ENCODE assay signal across 8 mouse cellular contexts in genomic region chr6:88788219-88788618, GRCm38 (mm10). TPM values are rescaled to one million over a fixed set of nuclear protein-coding genes. Genes with fewer than 3 reads are reported as not detected.
A peak's percentile ranks its signal among the peaks of the same experiment; 100 is the strongest.
DNase-seq lines count a peak whose midpoint lies in the region; ATAC-seq lines count a peak whose summit lies in the region.
"Had no signal": no experiment of that assay in that cellular context is flagged by ENCODE, and none has a peak within 500 bp of the region (broad histone marks: within the 10 kb centered on the region; RNA-seq: fewer than 3 reads in every experiment).

No protein-coding gene starts in this region.

- WGBS in midbrain, embryonic 12.5 days = 81% methylated on average over 11 of the region's 11 CpGs
- 45% methylated on average over 11 of the region's 11 CpGs for WGBS in midbrain, embryonic 16.5 days
- 54% methylated on average over 11 of the region's 11 CpGs for WGBS in hindbrain, embryonic 14.5 days
- WGBS in stomach, embryonic 16.5 days = 66% methylated on average over 11 of the region's 11 CpGs

- no peak overlapping the region for H3K27ac ChIP-seq in midbrain, embryonic 12.5 days (replicated peaks)
- H3K27ac ChIP-seq in midbrain, embryonic 16.5 days (ENCODE audit: low read length) = no peak overlapping the region
- H3K27ac ChIP-seq in hindbrain, embryonic 14.5 days = no peak overlapping the region; the same call in 1 of the 2 replicates
- peak overlapping the region; percentile 82 for H3K27ac ChIP-seq in stomach, embryonic 16.5 days (ENCODE audit: low read length)

- H3K9ac ChIP-seq in midbrain, embryonic 12.5 days (replicated peaks) = no peak overlapping the region
- no peak overlapping the region for H3K9ac ChIP-seq in midbrain, embryonic 16.5 days (ENCODE audit: low read depth, low read length)
- no peak overlapping the region for H3K9ac ChIP-seq in hindbrain, embryonic 14.5 days
- 0 out of 2 replicates have a peak overlapping the region, but pooled peaks have one; percentile 35 for H3K9ac ChIP-seq in stomach, embryonic 16.5 days (ENCODE audit: low read length)

- no peaks in the 10 kb centered on the region for H3K9me3 ChIP-seq in midbrain, embryonic 12.5 days
- no peaks in the 10 kb centered on the region for H3K9me3 ChIP-seq in midbrain, embryonic 16.5 days (replicated peaks; ENCODE audit: control insufficient read depth, low read length, poor library complexity, severe bottlenecking)
- H3K9me3 ChIP-seq in hindbrain, embryonic 14.5 days (ENCODE audit: control insufficient read depth, low read length) = no peaks in the 10 kb centered on the region
- H3K9me3 ChIP-seq in stomach, embryonic 16.5 days (replicated peaks; ENCODE audit: control insufficient read depth, low read length) = no peaks in the 10 kb centered on the region

- 0 out of 2 replicates have a peak, but pooled peaks cover 7% of the 10 kb centered on the region for H3K27me3 ChIP-seq in midbrain, embryonic 12.5 days
- H3K27me3 ChIP-seq in midbrain, embryonic 16.5 days (ENCODE audit: control insufficient read depth, insufficient read depth, low read depth, low read length) = no peaks in the 10 kb centered on the region
- H3K27me3 ChIP-seq in hindbrain, embryonic 14.5 days (ENCODE audit: control insufficient read depth, insufficient read depth, low read length) = no peaks in the 10 kb centered on the region
- no peaks in the 10 kb centered on the region for H3K27me3 ChIP-seq in stomach, embryonic 16.5 days (ENCODE audit: control insufficient read depth, insufficient read depth, low read length)

- DNase-seq in fat pad, adult 2 months (ENCODE audit: extremely low read depth, low read depth, low spot score) = peak; percentile 33
- no peak for DNase-seq in hindbrain, embryonic 14.5 days (ENCODE audit: low spot score)
- DNase-seq in urinary bladder, adult 18-20 months (ENCODE audit: low spot score in 2 of 2) = no peak
- no peak for DNase-seq in embryo, embryonic 10 days (ENCODE audit: low spot score)
- DNase-seq: lung, postnatal 14 days had no signal

- H3K36me3 ChIP-seq in midbrain, embryonic 12.5 days = no peaks in the 10 kb centered on the region
- H3K36me3 ChIP-seq in midbrain, embryonic 16.5 days (ENCODE audit: control insufficient read depth, insufficient read depth, low read length) = no peaks in the 10 kb centered on the region
- H3K36me3 ChIP-seq in hindbrain, embryonic 14.5 days (replicated peaks; ENCODE audit: control insufficient read depth, insufficient read depth) = no peaks in the 10 kb centered on the region
- H3K36me3 ChIP-seq in stomach, embryonic 16.5 days (ENCODE audit: control insufficient read depth, insufficient read depth, low read length) = no peaks in the 10 kb centered on the region

- no peak overlapping the region for H3K4me3 ChIP-seq in midbrain, embryonic 12.5 days
- H3K4me3 ChIP-seq in midbrain, embryonic 16.5 days (ENCODE audit: low read depth, low read length) = no peak overlapping the region
- no peak overlapping the region for H3K4me3 ChIP-seq in hindbrain, embryonic 14.5 days (replicated peaks; ENCODE audit: low read length)
- no peak overlapping the region for H3K4me3 ChIP-seq in stomach, embryonic 16.5 days (replicated peaks; ENCODE audit: low read length)

- peaks cover 33% of the 10 kb centered on the region for H3K4me1 ChIP-seq in midbrain, embryonic 12.5 days
- peaks cover 19% of the 10 kb centered on the region for H3K4me1 ChIP-seq in midbrain, embryonic 16.5 days (ENCODE audit: control insufficient read depth, insufficient read depth, low read length)
- peaks cover 39% of the 10 kb centered on the region for H3K4me1 ChIP-seq in hindbrain, embryonic 14.5 days (replicated peaks; ENCODE audit: control insufficient read depth, insufficient read depth, low read length)
- H3K4me1 ChIP-seq in stomach, embryonic 16.5 days (ENCODE audit: control insufficient read depth, insufficient read depth, low read length) = peaks cover 75% of the 10 kb centered on the region

- ATAC-seq in midbrain, embryonic 12.5 days (ENCODE audit: low FRiP score, low read depth) = peak; percentile 52; the same call in 1 of the 2 replicates
- no peak; the same call in 1 of the 2 replicates for ATAC-seq in midbrain, embryonic 16.5 days
- ATAC-seq in hindbrain, embryonic 14.5 days (ENCODE audit: low FRiP score) = peak; percentile 22
- ATAC-seq in stomach, embryonic 16.5 days (ENCODE audit: insufficient read depth, low FRiP score) = no peak

- no peak overlapping the region for H3K4me2 ChIP-seq in midbrain, embryonic 12.5 days (replicated peaks)
- H3K4me2 ChIP-seq in midbrain, embryonic 16.5 days (ENCODE audit: low read length) = no peak overlapping the region
- no peak overlapping the region for H3K4me2 ChIP-seq in hindbrain, embryonic 14.5 days (replicated peaks)
- H3K4me2 ChIP-seq in stomach, embryonic 16.5 days (ENCODE audit: low read depth, low read length) = no peak overlapping the region

RNA-seq across cellular contexts. Expression of gene Abtb1, which starts 53.6 kb away (rescaled TPM):
- polyA plus RNA-seq in midbrain, embryonic 12.5 days (2016; fragmentation: Nextera tagmentation; extraction: Ambion mirVana) = 27.7 and 30.0 TPM in 2 replicates
- 37.3 and 40.7 TPM in 2 replicates for polyA plus RNA-seq in midbrain, embryonic 16.5 days (2015; fragmentation: Nextera tagmentation; extraction: Ambion mirVana)
- polyA plus RNA-seq in hindbrain, embryonic 14.5 days (2014; fragmentation: Nextera tagmentation; extraction: Ambion mirVana) = 28.1 and 33.8 TPM in 2 replicates
- polyA plus RNA-seq in stomach, embryonic 16.5 days (2015; fragmentation: Nextera tagmentation; extraction: Ambion mirVana) = 31.2 and 36.1 TPM in 2 replicates

Comparison
In these comparisons a context has a peak if more than half of its experiments do, and no peak if none do; other contexts are left out.
1. ATAC-seq: peak in midbrain, embryonic 12.5 days (single experiment) and hindbrain, embryonic 14.5 days (single experiment); none in midbrain, embryonic 16.5 days (single experiment) and stomach, embryonic 16.5 days (single experiment).